Mouse (Mus musculus) embryonic facial prominence, embryonic 10.5 days (tissue): ENCODE measurements around the gene Col4a1. TPM values are rescaled to one million over a fixed set of nuclear protein-coding genes. Genes with fewer than 3 reads are reported as not detected.

Source experiments
- DNase-seq: peaks from one replicate; pipeline ENCODE4 v3.0.0-alpha.2; 2017; ENCODE audit warnings: low spot score
- H3K27ac ChIP-seq: fragments of 300-500 bp; sonication (generic); replicated peaks from 2 replicates; pipeline ENCODE4 v1.5.1; 2016; ENCODE audit warnings: mild to moderate bottlenecking
- H3K27me3 ChIP-seq: fragments of 300-500 bp; sonication (generic); replicated peaks from 2 replicates; pipeline ENCODE4 v1.6.1; 2016; ENCODE audit warnings: low read depth, mild to moderate bottlenecking; ENCODE audit not compliant: poor library complexity, severe bottlenecking
- H3K36me3 ChIP-seq: fragments of 300-500 bp; sonication (generic); replicated peaks from 2 replicates; pipeline ENCODE4 v1.6.1; 2016; ENCODE audit warnings: mild to moderate bottlenecking, moderate library complexity
- H3K4me1 ChIP-seq: fragments of 300-500 bp; sonication (generic); 2 replicates; pipeline ENCODE4 v1.6.1; 2016
- H3K4me3 ChIP-seq: fragments of 300-500 bp; sonication (generic); 2 replicates; pipeline ENCODE4 v1.5.1; 2016; ENCODE audit warnings: mild to moderate bottlenecking, moderate library complexity
- H3K9me3 ChIP-seq: fragments of 300-500 bp; sonication (generic); 2 replicates; pipeline ENCODE4 v1.6.1; 2016; ENCODE audit warnings: mild to moderate bottlenecking
- WGBS: fragments of 180-500 bp; shearing (Covaris S2); methylation state at CpG from one replicate; pipeline ENCODE4 v1.1.7; 2016; 5-methylcytosine and 5-hydroxymethylcytosine counted together
- polyA plus RNA-seq: library from polyadenylated mRNA; unstranded; fragments of >200 nt; fragmentation: Nextera tagmentation; extraction: Ambion mirVana; gene quantifications from 2 replicates; pipeline ENCODE4 v1.2.1, GENCODE M21; 2016

The Col4a1 gene
- polyA plus RNA-seq, 1 experiment from 2014 or later, result 138 TPM

DNA sequence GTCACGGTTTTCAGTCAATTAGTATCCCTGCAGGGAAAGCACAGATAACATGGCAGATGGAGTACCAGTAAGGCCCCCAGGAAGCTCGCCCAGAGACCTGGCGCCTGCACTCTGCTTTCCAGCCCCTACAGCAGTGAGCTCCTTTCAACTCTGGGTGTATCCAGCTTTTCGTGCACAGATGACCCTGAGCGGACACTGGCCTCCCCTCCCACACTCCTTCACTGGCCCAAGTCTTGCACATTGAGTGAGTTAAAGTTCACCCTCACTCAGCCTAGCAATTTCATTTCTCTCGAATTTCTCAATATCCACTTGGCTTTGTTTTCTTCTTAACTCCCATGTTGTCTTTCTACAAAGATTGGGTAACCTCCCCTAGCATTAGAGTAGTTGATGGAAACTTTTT lies 24.3 kb downstream of the Col4a1 start:
- Histone ChIP-seq H3K27ac (no peak overlapping the region), H3K4me3 (no peak overlapping the region), H3K36me3 (peaks cover 15% of the 10 kb centered on the region), H3K9me3 (no peaks in the 10 kb centered on the region), H3K4me1 (peaks cover 51% of the 10 kb centered on the region), H3K27me3 (no peaks in the 10 kb centered on the region)
- 78% methylated on average over 6 of the region's 6 CpGs for WGBS
- DNase-seq, result no peak

DNA sequence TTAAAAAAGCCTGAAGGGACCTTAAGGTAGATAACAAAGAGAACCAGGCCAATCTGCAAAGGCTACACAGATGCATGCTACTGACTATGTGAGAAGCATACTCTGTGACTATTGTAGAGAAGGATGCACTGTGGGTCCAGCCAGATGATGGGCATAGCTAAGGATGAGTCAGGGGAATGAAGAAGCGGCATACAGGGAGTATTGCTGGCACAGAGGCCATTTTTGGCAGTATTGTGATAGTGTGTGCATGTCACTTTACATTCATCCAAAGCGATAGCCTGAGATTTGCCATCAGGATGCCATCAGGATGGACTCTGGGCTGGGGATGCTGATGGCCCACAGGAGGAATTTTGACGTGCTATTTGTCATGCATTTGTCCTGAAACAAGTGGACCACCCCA lies 25.5 kb downstream of the Col4a1 start:
- Histone ChIP-seq H3K9me3 (no peaks in the 10 kb centered on the region), H3K4me1 (peaks cover 58% of the 10 kb centered on the region)
- 76% methylated on average over 3 of the region's 3 CpGs for WGBS

DNA sequence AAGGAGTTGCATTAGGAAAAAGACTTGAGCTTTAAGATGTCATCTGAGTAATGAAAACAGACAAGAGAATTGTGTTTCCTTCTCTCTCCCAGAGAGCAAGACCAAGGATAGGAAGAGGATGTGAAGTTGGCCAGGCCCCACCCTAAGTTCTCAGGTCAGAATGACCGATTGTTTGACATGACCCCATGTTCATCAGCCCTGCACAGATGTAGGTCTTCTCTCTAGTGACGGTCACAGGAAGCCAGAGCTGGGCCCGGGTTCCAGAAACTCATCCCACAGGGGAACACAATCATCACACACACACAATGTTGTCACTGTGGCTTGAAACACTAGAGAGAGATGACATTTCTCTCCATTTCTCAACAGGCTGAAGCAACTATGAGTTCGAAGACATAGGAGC lies 27.2 kb downstream of the Col4a1 start:
- H3K4me1 ChIP-seq, result peaks cover 58% of the 10 kb centered on the region

More for the DNA sequence above, 25.5 kb downstream of the Col4a1 start:
- H3K4me3 ChIP-seq, result no peak overlapping the region
- H3K27ac ChIP-seq, result no peak overlapping the region
- no peak for DNase-seq
- no peaks in the 10 kb centered on the region for H3K27me3 ChIP-seq
- H3K36me3 ChIP-seq, result peaks cover 7% of the 10 kb centered on the region

DNA sequence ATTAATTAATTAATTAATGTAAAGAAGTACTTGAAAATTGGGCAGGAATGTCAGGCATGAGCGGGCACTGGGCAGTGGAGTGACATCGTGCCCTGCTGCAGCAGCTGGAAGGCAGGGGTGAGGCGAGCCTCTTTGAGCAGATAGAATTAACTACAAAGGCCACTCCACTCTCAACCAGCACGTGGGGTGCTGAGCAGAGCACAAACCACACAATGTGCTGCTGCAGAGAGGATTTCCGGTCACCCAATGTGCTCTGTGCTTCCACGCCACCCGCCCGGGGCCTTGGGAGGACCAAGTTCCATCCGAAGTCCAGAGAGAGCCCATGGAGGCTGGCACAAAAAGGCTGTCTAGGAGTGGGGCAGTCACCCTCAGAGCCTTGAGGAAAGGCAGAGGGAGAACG lies 29.4 kb downstream of the Col4a1 start:
- no peaks in the 10 kb centered on the region for H3K9me3 ChIP-seq
- H3K27me3 ChIP-seq, result no peaks in the 10 kb centered on the region
- no peak overlapping the region for H3K4me3 ChIP-seq
- H3K4me1 ChIP-seq, result peaks cover 63% of the 10 kb centered on the region
- no peak for DNase-seq
- H3K36me3 ChIP-seq, result peaks cover 11% of the 10 kb centered on the region
- whole genome bisulfite sequencing, result 65% methylated on average over 10 of the region's 10 CpGs
- peak overlapping the region; percentile 71 for H3K27ac ChIP-seq

More for the DNA sequence above, 27.2 kb downstream of the Col4a1 start:
- Histone ChIP-seq H3K4me3 (no peak overlapping the region), H3K27me3 (no peaks in the 10 kb centered on the region), H3K36me3 (peaks cover 11% of the 10 kb centered on the region), H3K9me3 (no peaks in the 10 kb centered on the region), H3K27ac (no peak overlapping the region)
- WGBS, result 73% methylated on average over 4 of the region's 4 CpGs
- DNase-seq, result no peak

DNA sequence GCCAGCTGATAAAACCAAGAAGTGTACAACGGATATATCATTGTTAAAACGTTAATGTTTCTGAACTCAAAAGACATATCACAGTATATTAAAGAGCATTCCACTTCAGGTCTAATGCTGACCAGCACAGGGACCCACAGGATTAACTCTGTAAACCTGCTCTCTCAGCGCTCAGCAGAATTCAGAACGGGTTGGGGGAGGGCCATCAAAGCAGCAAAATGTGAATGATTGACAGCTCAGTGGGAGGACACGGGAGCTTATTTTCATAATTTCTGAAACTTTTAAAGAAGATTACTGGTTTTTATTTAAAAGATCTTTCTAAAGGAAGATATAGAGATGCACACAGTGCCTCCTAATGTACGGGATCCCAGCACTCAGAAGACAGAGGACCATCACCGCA lies 29.9 kb downstream of the Col4a1 start:
- Histone ChIP-seq H3K4me1 (peaks cover 67% of the 10 kb centered on the region), H3K36me3 (peaks cover 11% of the 10 kb centered on the region), H3K27me3 (no peaks in the 10 kb centered on the region), H3K4me3 (no peak overlapping the region), H3K9me3 (no peaks in the 10 kb centered on the region), H3K27ac (no peak overlapping the region)
- WGBS, result 87% methylated on average over 7 of the region's 7 CpGs
- no peak for DNase-seq

DNA sequence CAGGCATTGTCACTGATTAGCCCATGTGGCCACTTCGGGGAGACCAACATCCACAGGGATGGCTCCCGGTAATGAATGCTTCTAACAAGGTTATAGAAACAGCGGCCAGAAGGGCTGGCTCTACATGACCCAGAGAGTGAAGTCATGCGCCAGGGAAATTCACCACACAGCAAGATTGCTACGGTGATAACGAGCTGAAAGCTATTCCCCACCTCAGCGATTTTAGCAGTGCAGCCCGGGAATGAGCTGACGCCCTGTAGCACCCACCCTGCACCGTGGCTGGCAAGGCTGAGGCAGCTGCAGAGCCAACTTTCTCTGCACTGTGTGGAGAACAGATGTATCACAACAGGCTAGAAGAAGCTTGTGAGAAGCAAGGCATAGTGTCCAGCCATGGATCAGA lies 30.5 kb downstream of the Col4a1 start:
- WGBS, result 83% methylated on average over 10 of the region's 10 CpGs
- peaks cover 11% of the 10 kb centered on the region for H3K36me3 ChIP-seq
- DNase-seq, result no peak
- H3K4me3 ChIP-seq, result no peak overlapping the region
- H3K9me3 ChIP-seq, result no peaks in the 10 kb centered on the region
- no peaks in the 10 kb centered on the region for H3K27me3 ChIP-seq
- H3K4me1 ChIP-seq, result peaks cover 67% of the 10 kb centered on the region
- no peak overlapping the region; the same call in 1 of the 2 replicates for H3K27ac ChIP-seq

DNA sequence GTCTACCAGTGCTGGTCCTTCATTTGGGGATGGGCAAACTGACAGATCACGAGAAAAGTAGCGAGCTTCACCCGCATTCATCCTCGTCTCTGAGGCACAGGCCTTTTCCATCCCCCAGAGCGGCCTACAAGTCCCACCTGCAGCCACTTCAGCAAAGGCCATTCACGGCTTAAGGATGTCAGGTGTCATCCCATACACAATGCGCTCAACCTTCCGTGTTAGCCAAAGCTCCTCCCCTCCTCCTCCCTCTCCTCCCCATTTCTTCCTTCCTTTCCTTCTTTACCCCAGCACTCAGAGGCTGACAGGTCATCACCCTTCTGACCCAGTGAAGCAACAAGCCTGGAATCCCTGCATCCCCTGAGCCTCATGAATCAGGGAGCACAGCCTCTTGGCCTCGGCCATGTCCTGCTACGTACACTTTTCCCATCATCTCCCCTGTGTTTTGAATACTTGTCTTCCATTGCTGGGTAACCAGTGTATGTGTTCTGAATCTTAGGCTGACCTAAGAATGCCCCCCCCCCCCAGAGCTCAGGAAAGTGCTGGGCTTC lies 31.8 kb downstream of the Col4a1 start:
- Histone ChIP-seq H3K27me3 (no peaks in the 10 kb centered on the region), H3K4me3 (no peak overlapping the region), H3K4me1 (peaks cover 69% of the 10 kb centered on the region), H3K36me3 (peaks cover 11% of the 10 kb centered on the region), H3K9me3 (no peaks in the 10 kb centered on the region), H3K27ac (no peak overlapping the region; the same call in 1 of the 2 replicates)
- 70% methylated on average over 10 of the region's 10 CpGs for whole genome bisulfite sequencing
- DNase-seq, result no peak

DNA sequence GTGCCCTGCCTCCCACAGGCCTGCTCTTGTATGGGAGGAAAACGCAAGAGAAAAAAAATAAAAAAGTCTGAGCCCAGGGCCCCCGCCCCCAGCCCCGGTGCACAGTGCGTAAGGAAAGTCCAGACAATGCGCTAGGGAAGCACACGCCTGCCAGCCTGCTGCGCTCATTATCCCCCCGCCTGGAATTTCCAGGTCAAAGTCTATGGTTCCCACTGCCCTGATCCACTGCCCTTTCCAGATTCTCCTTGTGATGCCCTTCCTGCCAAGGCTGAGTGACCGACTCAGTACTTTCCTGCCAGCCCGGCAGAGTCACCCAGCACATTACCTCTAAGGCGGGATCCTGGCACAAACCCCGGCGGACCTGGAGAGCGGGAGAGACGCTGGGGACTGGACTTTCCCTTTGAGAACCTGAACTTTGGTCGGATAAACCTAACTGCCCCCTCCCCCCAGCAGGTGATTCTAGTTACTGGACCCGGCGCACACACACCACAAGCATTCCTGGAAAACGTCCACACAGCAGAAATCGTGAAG lies 33.3 kb downstream of the Col4a1 start:
- Histone ChIP-seq H3K27me3 (no peaks in the 10 kb centered on the region), H3K27ac (peak overlapping the region; percentile 72), H3K4me1 (peaks cover 78% of the 10 kb centered on the region), H3K9me3 (no peaks in the 10 kb centered on the region), H3K36me3 (peaks cover 14% of the 10 kb centered on the region), H3K4me3 (peak overlapping the region; percentile 21; the same call in 1 of the 2 replicates)
- DNase-seq, result peak; percentile 67
- 57% methylated on average over 20 of the region's 20 CpGs for WGBS

DNA sequence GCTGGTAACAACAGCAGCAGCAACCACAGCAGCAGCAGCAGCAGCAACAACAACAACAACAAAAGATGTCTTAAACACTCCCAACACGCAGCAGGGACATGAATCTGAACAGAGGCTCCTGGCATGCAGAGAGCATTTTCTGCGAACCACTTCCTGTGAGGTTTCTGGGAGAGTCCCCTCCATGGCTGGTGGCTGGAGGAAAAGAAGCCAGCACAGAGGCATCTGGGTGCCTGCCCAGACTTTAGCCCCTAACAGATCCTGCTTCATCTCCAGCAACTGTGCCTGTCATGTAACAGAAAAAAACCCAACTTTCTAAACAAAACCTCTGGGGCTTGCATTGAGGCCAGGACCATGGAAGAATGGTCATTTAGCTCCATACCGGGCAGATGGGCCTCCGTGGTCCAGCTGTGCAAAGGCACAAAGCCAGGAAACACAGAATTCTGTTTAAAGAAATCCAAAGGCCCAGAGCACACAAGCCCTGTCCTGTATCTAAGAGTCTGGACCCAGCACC lies 34.5 kb downstream of the Col4a1 start:
- H3K27me3 ChIP-seq, result no peaks in the 10 kb centered on the region
- peaks cover 72% of the 10 kb centered on the region for H3K4me1 ChIP-seq
- no peak for DNase-seq
- H3K9me3 ChIP-seq, result no peaks in the 10 kb centered on the region
- H3K4me3 ChIP-seq, result no peak overlapping the region
- peak overlapping the region; percentile 72 for H3K27ac ChIP-seq
- H3K36me3 ChIP-seq, result peaks cover 17% of the 10 kb centered on the region
- WGBS, result 76% methylated on average over 4 of the region's 4 CpGs

DNA sequence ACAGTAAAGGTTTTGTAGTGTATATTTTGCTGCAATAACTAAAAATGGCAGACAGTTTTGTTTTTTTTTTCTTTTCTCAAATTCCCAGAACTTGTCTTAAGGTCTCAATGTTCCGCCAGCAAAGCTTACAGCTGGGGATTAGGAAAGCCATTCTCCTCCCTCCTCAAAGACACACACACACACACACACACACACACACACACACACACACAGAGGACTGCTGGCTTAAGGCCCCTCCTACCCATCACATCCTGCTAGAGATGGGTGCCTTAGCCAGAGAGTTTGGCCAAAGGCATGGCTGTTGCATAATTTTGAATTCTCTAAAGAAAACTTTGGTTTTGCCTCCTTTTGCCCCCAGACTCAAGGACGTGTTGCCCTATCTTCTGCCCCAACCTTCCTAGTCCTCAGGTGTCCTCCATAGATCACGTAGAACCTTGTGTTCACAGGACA lies 35.0 kb downstream of the Col4a1 start:
- Histone ChIP-seq H3K27ac (peak overlapping the region; percentile 72; the same call in 1 of the 2 replicates), H3K4me1 (peaks cover 67% of the 10 kb centered on the region), H3K9me3 (no peaks in the 10 kb centered on the region), H3K27me3 (no peaks in the 10 kb centered on the region), H3K4me3 (no peak overlapping the region), H3K36me3 (peaks cover 17% of the 10 kb centered on the region)
- no peak for DNase-seq
- 74% methylated on average over 3 of the region's 3 CpGs for WGBS

DNA sequence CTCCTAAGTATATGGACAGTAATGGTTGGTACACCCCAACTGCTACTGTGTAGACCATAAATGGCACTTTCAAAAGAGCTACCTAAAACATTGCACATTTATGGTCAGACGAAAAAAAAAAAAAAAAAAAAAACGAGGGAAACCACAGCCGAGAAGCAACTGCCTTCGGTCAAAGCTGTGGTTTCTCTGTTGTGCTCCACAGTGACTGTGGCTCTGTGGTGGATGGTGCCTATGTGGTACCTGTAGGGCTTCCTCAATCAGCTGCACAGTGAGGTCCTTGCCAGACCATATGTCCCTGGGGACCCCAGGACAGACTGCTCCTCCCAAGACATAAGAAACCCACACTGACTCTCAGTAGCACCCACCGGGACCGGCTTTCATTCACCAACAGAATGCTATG lies 36.3 kb downstream of the Col4a1 start:
- H3K4me3 ChIP-seq, result no peak overlapping the region
- peaks cover 62% of the 10 kb centered on the region for H3K4me1 ChIP-seq
- WGBS, result 86% methylated on average over 6 of the region's 6 CpGs
- no peak for DNase-seq
- H3K9me3 ChIP-seq, result no peaks in the 10 kb centered on the region
- no peak overlapping the region for H3K27ac ChIP-seq
- H3K27me3 ChIP-seq, result no peaks in the 10 kb centered on the region
- peaks cover 6% of the 10 kb centered on the region; the same call in 1 of the 2 replicates for H3K36me3 ChIP-seq

DNA sequence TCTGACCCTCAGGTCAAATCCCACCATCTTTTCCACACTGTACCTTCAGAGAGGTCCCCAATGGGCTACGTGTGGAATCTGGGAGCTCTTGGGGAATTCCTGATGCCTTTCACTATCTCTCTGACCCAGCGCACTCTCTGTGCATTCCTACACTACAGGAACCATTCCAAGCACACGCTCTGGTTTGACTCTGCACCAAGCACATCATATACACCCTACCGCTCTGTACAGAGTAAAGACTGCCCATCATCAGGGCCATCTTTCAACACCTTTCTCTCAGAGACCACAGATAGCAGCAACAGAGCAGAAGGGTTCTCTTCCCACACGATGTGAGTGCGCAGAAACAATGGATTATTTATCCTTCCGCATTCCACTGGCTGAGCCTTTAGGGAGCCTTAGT lies 38.2 kb downstream of the Col4a1 start:
- Histone ChIP-seq H3K27me3 (no peaks in the 10 kb centered on the region), H3K27ac (no peak overlapping the region), H3K9me3 (no peaks in the 10 kb centered on the region), H3K4me1 (peaks cover 52% of the 10 kb centered on the region), H3K36me3 (peaks cover 6% of the 10 kb centered on the region; the same call in 1 of the 2 replicates), H3K4me3 (no peak overlapping the region)
- no peak for DNase-seq
- 84% methylated on average over 7 of the region's 7 CpGs for WGBS

DNA sequence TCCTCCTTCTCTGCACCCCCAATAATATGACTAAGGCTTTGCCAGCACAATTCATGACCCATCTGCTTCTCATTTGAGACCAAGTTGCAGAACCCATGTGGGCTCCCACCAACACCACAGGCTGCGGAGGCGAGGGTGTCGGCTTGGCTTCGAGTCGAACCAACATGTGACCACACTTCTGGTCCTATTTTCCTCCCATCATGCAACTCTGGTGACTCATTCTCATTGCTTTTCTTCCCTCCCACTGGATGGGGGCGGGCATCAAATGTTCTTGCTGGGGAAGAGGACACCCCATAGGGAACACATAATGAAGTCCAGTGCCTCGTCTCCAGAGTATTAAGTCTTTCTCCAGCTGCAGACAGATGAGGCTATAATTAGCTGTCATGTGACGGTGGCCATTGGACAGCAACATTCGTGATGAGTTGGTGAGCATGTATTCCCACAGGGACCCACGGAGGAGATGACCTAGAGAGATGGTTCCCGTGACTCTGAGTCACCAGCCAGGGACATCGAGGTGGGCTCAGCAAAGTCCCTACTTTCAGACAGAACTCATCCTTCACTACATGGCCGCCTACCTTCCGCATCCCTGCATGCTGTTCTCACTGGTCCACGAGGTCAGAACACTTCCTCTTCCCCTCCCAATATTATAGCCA lies 39.0 kb downstream of the Col4a1 start:
- 89% methylated on average over 15 of the region's 15 CpGs for WGBS
- H3K27ac ChIP-seq, result no peak overlapping the region
- no peak for DNase-seq
- peaks cover 6% of the 10 kb centered on the region; the same call in 1 of the 2 replicates for H3K36me3 ChIP-seq
- H3K27me3 ChIP-seq, result no peaks in the 10 kb centered on the region
- H3K9me3 ChIP-seq, result no peaks in the 10 kb centered on the region
- no peak overlapping the region for H3K4me3 ChIP-seq
- peaks cover 52% of the 10 kb centered on the region for H3K4me1 ChIP-seq
